ENCODE assay signal across 8 mouse cellular contexts in genomic region chr1:151080510-151080980, GRCm38 (mm10).
DNase-seq lines count a peak whose midpoint lies in the region; ATAC-seq and TF ChIP-seq lines count a peak whose summit lies in the region.

No protein-coding gene starts in this region.

- peaks cover 8% of the 10 kb centered on the region in 2 experiments for H3K4me1 ChIP-seq in ES-E14 (ENCODE audit: control insufficient read depth in 2 of 2, insufficient read depth in 2 of 2, low read length in 2 of 2, poor library complexity in 1 of 2)
- 0 out of 2 replicates have a peak, but pooled peaks cover 3% of the 10 kb centered on the region for H3K4me1 ChIP-seq in intestine, postnatal 0 days (replicated peaks; ENCODE audit: control insufficient read depth, insufficient read depth, low read length)
- H3K4me1 ChIP-seq in liver, embryonic 15.5 days (replicated peaks): peaks cover 36% of the 10 kb centered on the region

- no peaks in the 10 kb centered on the region for H3K9me3 ChIP-seq in ES-E14 (ENCODE audit: control insufficient read depth, insufficient read depth, low read depth, low read length)
- no peaks in the 10 kb centered on the region for H3K9me3 ChIP-seq in intestine, postnatal 0 days (ENCODE audit: control insufficient read depth)
- H3K9me3 ChIP-seq in liver, embryonic 15.5 days (replicated peaks): no peaks in the 10 kb centered on the region

- 0 out of 2 replicates have a peak overlapping the region, but pooled peaks have one; percentile 13 for H3K4me2 ChIP-seq in intestine, postnatal 0 days (replicated peaks; ENCODE audit: low read depth)
- H3K4me2 ChIP-seq in liver, embryonic 15.5 days: peak overlapping the region; percentile 72

- in situ Hi-C loops in ES-E14 (cut with MboI; ENCODE audit: low sequenced_read_pairs in 2 of 2, unreplicated experiment in 2 of 2): loop anchor here in 1 of 2 experiments (25.0 kb wide), 1 partner anchor 257 kb away; the partner anchor contains the start of gene Ivns1abp

- 43% methylated on average over 9 of the region's 9 CpGs for WGBS in intestine, postnatal 0 days
- WGBS in liver, embryonic 15.5 days (ENCODE audit: insufficient replicate concordance): 18% methylated on average over 9 of the region's 9 CpGs

- H3K36me3 ChIP-seq in ES-E14 (ENCODE audit: control insufficient read depth, insufficient read depth, low read length, poor library complexity, severe bottlenecking): no peaks in the 10 kb centered on the region
- H3K36me3 ChIP-seq in intestine, postnatal 0 days (ENCODE audit: control insufficient read depth, insufficient read depth): no peaks in the 10 kb centered on the region
- H3K36me3 ChIP-seq in liver, embryonic 15.5 days (replicated peaks): no peaks in the 10 kb centered on the region

- H3K27me3 ChIP-seq in intestine, postnatal 0 days (replicated peaks; ENCODE audit: control insufficient read depth, insufficient read depth, low read length): no peaks in the 10 kb centered on the region
- H3K27me3 ChIP-seq in liver, embryonic 15.5 days: no peaks in the 10 kb centered on the region

- ATAC-seq in intestine, postnatal 0 days: no peak
- ATAC-seq in liver, embryonic 15.5 days (ENCODE audit: insufficient read depth): peak; percentile 51

- no peak overlapping the region for H3K9ac ChIP-seq in ES-E14 (ENCODE audit: insufficient read depth, low read depth, low read length, poor library complexity, severe bottlenecking)
- no peak overlapping the region for H3K9ac ChIP-seq in intestine, postnatal 0 days (ENCODE audit: low read depth, low read length)
- peak overlapping the region; percentile 54 for H3K9ac ChIP-seq in liver, embryonic 15.5 days

- 0 out of 4 replicates have a peak overlapping the region, but pooled peaks of 1 of the 2 experiments have one; percentile 1 for H3K4me3 ChIP-seq in ES-E14 (ENCODE audit: insufficient read depth in 1 of 2, low read depth in 1 of 2, low read length in 2 of 2, poor library complexity in 1 of 2, severe bottlenecking in 1 of 2)
- no peak overlapping the region for H3K4me3 ChIP-seq in intestine, postnatal 0 days (ENCODE audit: low read depth, low read length)
- no peak overlapping the region; the same call in 1 of the 2 replicates for H3K4me3 ChIP-seq in liver, embryonic 15.5 days (replicated peaks)

- H3K27ac ChIP-seq in ES-E14 (ENCODE audit: insufficient read depth, low read depth, low read length, poor library complexity, severe bottlenecking): peak overlapping the region; percentile 73; the same call in 1 of the 2 replicates
- no peak overlapping the region for H3K27ac ChIP-seq in intestine, postnatal 0 days (ENCODE audit: low read depth, low read length)
- peak overlapping the region; percentile 90 for H3K27ac ChIP-seq in liver, embryonic 15.5 days (replicated peaks)

- no peak for DNase-seq in ES-E14 (ENCODE audit: low read depth, low spot score)
- peak; percentile 30 for DNase-seq in c-Kit-positive CD71-positive TER-119-positive erythroid progenitor cells, embryonic 14.5 days (ENCODE audit: low spot score)
- no peak for DNase-seq in cerebellum, postnatal 14 days
- DNase-seq in thymus, postnatal 36 days: no peak
- no peak for DNase-seq in thymus, postnatal 10 days (ENCODE audit: low spot score in 2 of 2)
- no peak for DNase-seq in urinary bladder, postnatal 36 days (ENCODE audit: low spot score in 2 of 2)

- TF ChIP-seq CTCF in intestine, postnatal 0 days (IDR thresholded peaks at IDR 0.05; ENCODE audit: low read depth): no peak; the same call in 1 of the 2 replicates

TF ChIP-seq in ES-E14, 5 proteins besides CTCF, POLR2A, EP300 and RAD21:
- no peak for TF ChIP-seq ZC3H11A (IDR thresholded peaks at IDR 0.05; ENCODE audit: borderline replicate concordance, low read depth, low read length)
- no peak for TF ChIP-seq CHD2 (IDR thresholded peaks at IDR 0.05; ENCODE audit: low read depth, low read length)
- TF ChIP-seq HCFC1 (IDR thresholded peaks at IDR 0.05; ENCODE audit: borderline replicate concordance, insufficient read depth, low read length): no peak
- no peak for TF ChIP-seq ZNF384 (IDR thresholded peaks at IDR 0.05; ENCODE audit: low read depth, low read length)
- no peak for TF ChIP-seq MAFK (IDR thresholded peaks at IDR 0.05; ENCODE audit: insufficient read depth, low read depth, low read length)
